Mouse (Mus musculus): Measurements from ENCODE around the gene Olfr382.
"Not testable (repeated sequence)": the region's sequence is repeated elsewhere in the genome, so short reads cannot be mapped to it uniquely, and the experiment has no call there.

Olfr382 gene

DNA sequence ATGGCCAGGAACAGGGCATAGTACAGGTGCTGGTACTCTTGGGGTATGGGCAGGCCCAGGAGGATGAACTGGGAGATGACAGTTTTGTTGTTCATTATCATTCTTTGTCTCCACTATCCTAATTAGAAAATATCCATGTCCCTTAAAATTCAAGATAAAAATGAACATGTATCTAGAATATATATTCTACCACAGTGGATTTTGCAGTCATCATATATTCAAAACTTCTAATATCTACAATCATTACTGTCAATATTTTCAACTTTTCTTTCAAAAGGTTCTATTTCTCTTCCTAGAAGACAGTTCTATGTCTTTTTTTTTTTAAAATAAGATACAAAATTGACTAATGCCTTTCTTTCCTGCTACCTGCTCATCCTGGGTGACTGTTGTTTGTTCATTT, at the start of gene Olfr382:
Gene Olfr382, minus strand, starts transcription at position 101 of the 400 bp plus-strand sequence.
- DNase-seq (ENCODE audit: low spot score in 2 of 2), result no peak

DNA sequence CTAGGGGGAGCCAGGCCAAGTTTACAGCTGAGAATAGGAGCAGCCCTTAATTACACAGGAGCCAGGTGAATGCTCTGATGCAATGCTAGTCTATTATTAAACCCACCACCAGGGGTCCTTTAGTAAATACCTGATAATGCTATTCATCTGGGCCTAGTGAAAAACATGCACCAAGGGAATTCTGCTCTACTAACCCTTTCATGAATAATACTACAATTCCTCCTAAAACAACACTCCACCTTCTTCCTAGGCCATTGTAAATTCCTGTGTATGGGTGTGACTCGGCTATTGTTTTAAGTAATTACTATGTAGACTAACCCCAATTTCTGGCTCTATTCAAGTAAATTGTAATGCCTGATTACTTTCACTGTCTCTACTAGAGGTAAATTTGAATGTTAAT, 12.0 kb upstream of the Olfr382 start:
- not testable (repeated sequence) for DNase-seq (ENCODE audit: low spot score in 2 of 2)

DNA sequence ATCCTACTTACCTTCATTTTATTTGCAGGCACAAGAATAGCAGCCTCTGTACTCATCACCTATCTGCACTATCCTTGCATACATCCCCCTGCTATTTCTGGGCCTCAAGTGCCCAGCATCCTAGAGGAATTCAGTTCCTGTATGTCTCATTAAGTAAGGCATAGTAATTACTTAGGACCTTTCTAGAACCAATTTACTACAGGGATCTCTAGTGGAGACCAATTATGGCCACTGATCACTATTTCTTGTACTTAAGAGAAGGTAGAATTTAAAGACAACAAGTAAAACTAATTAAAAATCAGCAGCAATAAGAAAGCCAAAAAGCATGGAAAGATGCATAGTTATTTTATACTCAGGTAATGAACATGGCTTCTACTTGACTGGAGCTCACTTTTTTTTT, 25.5 kb downstream of the Olfr382 start, which contains the start of gene Olfr381:
Gene Olfr381, minus strand, starts transcription at position 101 of the 400 bp plus-strand sequence.
- no peak for DNase-seq (ENCODE audit: low spot score in 2 of 2)
